Mouse (Mus musculus): ENCODE data around the gene Slc28a3.

DNA sequence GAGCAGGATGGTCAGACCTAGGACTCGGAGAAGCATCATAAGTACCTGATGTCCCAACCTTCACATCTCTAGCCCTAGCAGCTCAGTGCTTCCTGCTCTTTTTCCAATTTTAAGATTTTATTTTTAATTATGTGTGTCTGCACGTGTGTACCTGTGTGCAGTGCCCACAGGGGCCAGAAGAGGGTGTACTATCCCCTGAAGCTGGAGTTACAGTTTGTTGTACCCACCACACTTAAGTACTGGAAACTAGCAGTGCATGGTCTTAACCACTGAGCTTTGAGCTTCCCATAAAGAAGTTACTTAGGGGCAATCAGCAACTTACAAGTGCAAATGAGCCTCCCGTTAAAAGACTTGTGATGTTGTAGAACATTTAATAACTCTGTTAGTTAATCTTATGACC, 86.1 kb downstream of the Slc28a3 start:
- no peak for TF ChIP-seq CTCF (conservative IDR thresholded peaks at IDR 0.05; ENCODE audit: insufficient read depth, insufficient read length, low read depth, low read length)
- TF ChIP-seq POLR2A (IDR thresholded peaks at IDR 0.05; ENCODE audit: low read depth, low read length) = no peak
